Mouse (Mus musculus) ES-E14 (cell line): ENCODE results near the gene Zfp385a.

Source experiments
- CHD2 ChIP-seq: IDR thresholded peaks from 2 replicates; pipeline ENCODE4 v1.6.1; 2014; ENCODE audit warnings: mild to moderate bottlenecking, low read depth, low read length, inconsistent platforms
- MAFK ChIP-seq: IDR thresholded peaks from 2 replicates; pipeline ENCODE4 v1.6.1; 2014; ENCODE audit warnings: mild to moderate bottlenecking, low read depth, low read length, inconsistent platforms; ENCODE audit not compliant: insufficient read depth

- TF ChIP-seq MAFK = no peak
- TF ChIP-seq CHD2 = no peak
Measured at GRCm38 (mm10) chr15:103388556-103389145, 48.8 kb upstream of the Zfp385a start.
